27 mouse cellular contexts compared by ENCODE assay signal in the genomic region with DNA sequence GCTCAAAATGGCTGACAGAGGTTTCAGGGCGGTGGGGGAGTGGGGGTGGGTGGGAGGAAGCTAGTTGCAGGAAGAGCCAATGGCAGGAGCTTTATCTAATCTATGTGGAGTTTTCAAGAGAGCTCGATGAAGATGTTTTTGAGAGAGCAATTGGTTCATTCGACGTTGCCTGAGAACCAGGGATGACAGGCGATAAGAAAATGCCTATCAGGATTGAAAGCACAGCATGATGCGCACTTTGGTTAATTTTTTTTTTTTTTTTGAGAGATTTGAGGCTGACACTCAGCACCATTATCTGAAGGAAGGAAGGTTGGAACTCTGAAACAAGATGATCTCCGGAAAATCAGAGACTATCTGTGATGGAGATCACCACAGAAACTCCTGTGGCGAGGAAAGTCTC.
"Had no signal": no experiment of that assay in that cellular context is flagged by ENCODE, and none has a peak within 500 bp of the region (broad histone marks: within the 10 kb centered on the region; RNA-seq: fewer than 3 reads in every experiment).

No protein-coding gene starts in this region.

- H3K36me3 ChIP-seq: embryonic facial prominence, embryonic 10.5 days; embryonic facial prominence, embryonic 12.5 days; embryonic facial prominence, embryonic 13.5 days; embryonic facial prominence, embryonic 15.5 days; forebrain, embryonic 10.5 days; forebrain, embryonic 12.5 days; forebrain, embryonic 15.5 days had no signal

- H3K4me2 ChIP-seq: embryonic facial prominence, embryonic 12.5 days; embryonic facial prominence, embryonic 13.5 days; embryonic facial prominence, embryonic 15.5 days; forebrain, embryonic 12.5 days; forebrain, embryonic 13.5 days; forebrain, embryonic 15.5 days had no signal

- H3K4me1 ChIP-seq: embryonic facial prominence, embryonic 10.5 days; embryonic facial prominence, embryonic 12.5 days; embryonic facial prominence, embryonic 13.5 days; embryonic facial prominence, embryonic 15.5 days; forebrain, embryonic 10.5 days; forebrain, embryonic 12.5 days; forebrain, embryonic 13.5 days; forebrain, embryonic 15.5 days had no signal

- DNase-seq: cerebellum, adult 9-10 months; cerebellum, adult 9-11 months; cerebellum, postnatal 10 days; cerebellum, postnatal 14 days; cerebellum, postnatal 25 days; cerebellum, postnatal 36 days; embryo, embryonic 11 days; forebrain, postnatal 0 days; gastrocnemius, adult 2 months; gastrocnemius, postnatal 10 days; gastrocnemius, postnatal 14 days; gastrocnemius, postnatal 25 days; gastrocnemius, postnatal 36 days; heart, adult 11 months; heart, adult 18-20 months; heart, adult 2 months had no signal

- H3K9ac ChIP-seq: embryonic facial prominence, embryonic 12.5 days; embryonic facial prominence, embryonic 13.5 days; embryonic facial prominence, embryonic 15.5 days; forebrain, embryonic 12.5 days; forebrain, embryonic 13.5 days; forebrain, embryonic 15.5 days; forebrain, postnatal 0 days had no signal

- H3K4me3 ChIP-seq: embryonic facial prominence, embryonic 10.5 days; embryonic facial prominence, embryonic 12.5 days; embryonic facial prominence, embryonic 13.5 days; embryonic facial prominence, embryonic 15.5 days; erythroblast, embryonic 14.5 days; forebrain, embryonic 10.5 days; forebrain, embryonic 12.5 days; forebrain, embryonic 13.5 days; forebrain, embryonic 15.5 days; gastrocnemius, adult 2 months; heart, adult 2 months had no signal

- ATAC-seq: forebrain, embryonic 13.5 days; forebrain, embryonic 14.5 days; forebrain, embryonic 15.5 days; forebrain, embryonic 16.5 days; forebrain, postnatal 0 days had no signal

- H3K9me3 ChIP-seq: embryonic facial prominence, embryonic 10.5 days; embryonic facial prominence, embryonic 12.5 days; embryonic facial prominence, embryonic 13.5 days; embryonic facial prominence, embryonic 15.5 days; forebrain, embryonic 10.5 days; forebrain, embryonic 12.5 days; forebrain, embryonic 13.5 days; forebrain, embryonic 15.5 days had no signal

- H3K27ac ChIP-seq: embryonic facial prominence, embryonic 10.5 days; embryonic facial prominence, embryonic 12.5 days; embryonic facial prominence, embryonic 13.5 days; embryonic facial prominence, embryonic 15.5 days; forebrain, embryonic 10.5 days; forebrain, embryonic 12.5 days; forebrain, embryonic 13.5 days; forebrain, embryonic 15.5 days; gastrocnemius, adult 2 months; heart, adult 2 months had no signal

- H3K27me3 ChIP-seq: embryonic facial prominence, embryonic 12.5 days; embryonic facial prominence, embryonic 15.5 days; forebrain, embryonic 15.5 days had no signal
